Mouse (Mus musculus) myocyte (in vitro differentiated cells): Measurements from ENCODE around the gene Stxbp4. TPM values are rescaled to one million over a fixed set of nuclear protein-coding genes. Genes with fewer than 3 reads are reported as not detected.

Experiments
- H3K27me3 ChIP-seq: one replicate; pipeline ENCODE4 v1.6.1; 2011; ENCODE audit not compliant: control insufficient read depth, insufficient read depth, insufficient read length
- H3K36me3 ChIP-seq: one replicate; pipeline ENCODE4 v1.6.1; 2011; ENCODE audit not compliant: control insufficient read depth, insufficient read depth
- H3K4me2 ChIP-seq: one replicate; pipeline ENCODE4 v1.6.1; 2011; ENCODE audit warnings: low read depth, control low read depth
- H3K4me3 ChIP-seq: one replicate; pipeline ENCODE4 v1.5.1; 2011; ENCODE audit warnings: mild to moderate bottlenecking, control low read depth, moderate library complexity
- H3K79me2 ChIP-seq: one replicate; pipeline ENCODE4 v1.6.1; 2011; ENCODE audit not compliant: control insufficient read depth, insufficient read depth
- H3ac ChIP-seq: one replicate; pipeline ENCODE4 v1.6.1; 2011; ENCODE audit not compliant: control insufficient read depth, insufficient read length
- CEBPB ChIP-seq: IDR thresholded peaks from 2 replicates; pipeline ENCODE4 v1.6.1; 2011; ENCODE audit warnings: mild to moderate bottlenecking, moderate library complexity; ENCODE audit not compliant: poor library complexity, insufficient read depth, severe bottlenecking
- E2F4 ChIP-seq: IDR thresholded peaks from one replicate; pipeline ENCODE4 v1.6.1; 2011; ENCODE audit warnings: mild to moderate bottlenecking, control low read depth, moderate library complexity; ENCODE audit not compliant: insufficient read depth
- MAX ChIP-seq: IDR thresholded peaks from one replicate; pipeline ENCODE4 v1.6.1; 2011; ENCODE audit warnings: low read depth, mild to moderate bottlenecking, control low read depth
- MYOD1 ChIP-seq, 3 experiments: IDR thresholded peaks; one replicate each; pipeline ENCODE4 v1.6.1; 2011; ENCODE audit warnings: control low read depth in 2 of 3, low read depth in 2 of 3, mild to moderate bottlenecking in 2 of 3, moderate library complexity in 1 of 3; ENCODE audit not compliant: insufficient read length in 2 of 3, control insufficient read depth in 1 of 3
- MYOG ChIP-seq, 3 experiments: IDR thresholded peaks; one replicate each; pipeline ENCODE4 v1.6.1; 2011; ENCODE audit warnings: control low read depth in 2 of 3, low read depth in 2 of 3, mild to moderate bottlenecking in 2 of 3; ENCODE audit not compliant: insufficient read length in 2 of 3, control insufficient read depth in 1 of 3, insufficient read depth in 1 of 3
- POLR2A ChIP-seq: IDR thresholded peaks from one replicate; pipeline ENCODE4 v1.6.1; 2011; ENCODE audit warnings: low read depth, mild to moderate bottlenecking, control low read depth, moderate library complexity; ENCODE audit not compliant: insufficient read length
- POLR2AphosphoS2 ChIP-seq: IDR thresholded peaks from one replicate; pipeline ENCODE4 v1.6.1; 2011; ENCODE audit warnings: low read depth, control low read depth; ENCODE audit not compliant: insufficient read length
- REST ChIP-seq: IDR thresholded peaks from one replicate; pipeline ENCODE4 v1.6.1; 2011; ENCODE audit warnings: mild to moderate bottlenecking, control low read depth, moderate library complexity; ENCODE audit not compliant: insufficient read depth, insufficient read length
- SRF ChIP-seq: IDR thresholded peaks from one replicate; pipeline ENCODE4 v1.6.1; 2011; ENCODE audit warnings: low read depth; ENCODE audit not compliant: control insufficient read depth, insufficient read length
- TCF12 ChIP-seq: IDR thresholded peaks from one replicate; pipeline ENCODE4 v1.6.1; 2011; ENCODE audit warnings: mild to moderate bottlenecking, control low read depth; ENCODE audit not compliant: poor library complexity, insufficient read depth, severe bottlenecking
- TCF3 ChIP-seq: IDR thresholded peaks from one replicate; pipeline ENCODE4 v1.6.1; 2011; ENCODE audit warnings: low read depth, control low read depth; ENCODE audit not compliant: insufficient read length
- USF1 ChIP-seq: IDR thresholded peaks from one replicate; pipeline ENCODE4 v1.6.1; 2011; ENCODE audit warnings: low read depth, mild to moderate bottlenecking, control low read depth, moderate library complexity
- polyA plus RNA-seq: library from polyadenylated mRNA; unstranded; fragments of >200 nt; fragmentation: generic; extraction: Trizol; gene quantifications from one replicate; pipeline ENCODE4 v1.2.1, GENCODE M21; 2012; ENCODE audit warnings: missing spikeins

The Stxbp4 gene
- polyA plus RNA-seq, 1 experiment, result 2.9 TPM

- peaks cover 4% of the 10 kb centered on the region for H3K27me3 ChIP-seq
- no peak overlapping the region for H3ac ChIP-seq
- no peak overlapping the region for H3K4me3 ChIP-seq
- no peaks in the 10 kb centered on the region for H3K36me3 ChIP-seq
- H3K4me2 ChIP-seq, result no peak overlapping the region
- H3K79me2 ChIP-seq, result no peaks in the 10 kb centered on the region
- TF ChIP-seq CEBPB (no peak), POLR2A (no peak), SRF (no peak), MAX (no peak), E2F4 (no peak), TCF12 (no peak), REST (no peak), POLR2AphosphoS2 (no peak), USF1 (no peak), MYOD1 (IDR thresholded peaks at IDR 0.05; ENCODE audit: control insufficient read depth in 1 of 3, insufficient read length in 2 of 3, low read depth in 2 of 3) (no peak), MYOG (IDR thresholded peaks at IDR 0.05; ENCODE audit: control insufficient read depth in 1 of 3, insufficient read depth in 1 of 3, insufficient read length in 2 of 3, low read depth in 2 of 3) (no peak), TCF3 (no peak)
These were observed 199.1 kb downstream of the Stxbp4 start for GRCm38 (mm10) chr11:90438768-90439167.

Other genes starting within 250 kb of the Stxbp4 start
- 0.02 TPM for gene Hlf, start 247.2 kb downstream of the Stxbp4 start, polyA plus RNA-seq
- gene Cox11, start 89 bp upstream of the Stxbp4 start, polyA plus RNA-seq, result 12.4 TPM
- gene Tom1l1, start 50.3 kb upstream of the Stxbp4 start, polyA plus RNA-seq, result 2.7 TPM